Mouse (Mus musculus): ENCODE results near the gene Ngef.

DNA sequence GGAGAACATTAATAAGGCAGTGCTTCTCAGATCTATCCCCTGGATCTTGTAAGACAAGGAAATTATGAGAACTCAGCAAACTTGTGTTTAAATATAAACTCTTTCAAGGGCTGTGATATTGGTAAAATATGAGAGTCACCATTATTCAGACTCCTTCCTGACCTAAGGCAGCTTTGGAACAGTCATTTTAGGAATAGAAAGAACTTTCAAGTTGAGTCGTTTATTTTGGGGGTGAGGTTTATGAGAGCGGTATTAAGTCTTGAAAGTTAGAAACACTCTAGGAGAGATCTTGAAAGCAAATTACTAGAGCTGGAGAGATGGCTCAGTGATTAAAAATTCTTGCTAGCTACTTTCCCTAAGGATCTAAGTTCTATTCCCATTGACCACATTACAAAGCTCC, 138.5 kb downstream of the Ngef start:
- TF ChIP-seq POLR2A (IDR thresholded peaks at IDR 0.05; ENCODE audit: insufficient read length, low read depth) (no peak), TCF12 (IDR thresholded peaks at IDR 0.05; ENCODE audit: insufficient read depth, poor library complexity, severe bottlenecking) (no peak), MYOD1 (IDR thresholded peaks at IDR 0.05; ENCODE audit: control insufficient read depth in 1 of 3, insufficient read length in 2 of 3, low read depth in 2 of 3) (no peak), POLR2AphosphoS2 (IDR thresholded peaks at IDR 0.05; ENCODE audit: insufficient read length, low read depth) (no peak), E2F4 (IDR thresholded peaks at IDR 0.05; ENCODE audit: insufficient read depth) (no peak), MAX (IDR thresholded peaks at IDR 0.05; ENCODE audit: low read depth) (no peak), USF1 (IDR thresholded peaks at IDR 0.05; ENCODE audit: low read depth) (no peak), CEBPB (IDR thresholded peaks at IDR 0.05; ENCODE audit: insufficient read depth, poor library complexity, severe bottlenecking) (no peak), SRF (IDR thresholded peaks at IDR 0.05; ENCODE audit: control insufficient read depth, insufficient read length, low read depth) (no peak), REST (IDR thresholded peaks at IDR 0.05; ENCODE audit: insufficient read depth, insufficient read length) (no peak), MYOG (IDR thresholded peaks at IDR 0.05; ENCODE audit: control insufficient read depth in 1 of 3, insufficient read depth in 1 of 3, insufficient read length in 2 of 3, low read depth in 2 of 3) (no peak)

All from myocyte (in vitro differentiated cells).